Mouse (Mus musculus) megakaryocyte-erythroid progenitor cell, adult 5-6 weeks (primary cell): ENCODE results near the gene Vps41. TPM values are rescaled to one million over a fixed set of nuclear protein-coding genes. Genes with fewer than 3 reads are reported as not detected.
A peak's percentile ranks its signal among the peaks of the same experiment; 100 is the strongest.

Experiments
- ATAC-seq: replicated peaks from 2 replicates; pipeline ENCODE4 v1.8.0; 2016; ENCODE audit warnings: mild to moderate bottlenecking, inconsistent platforms; ENCODE audit not compliant: severe bottlenecking, poor library complexity, low FRiP score, low TSS enrichment
- total RNA-seq, 2 experiments: library from RNA; stranded (forward) in 1 of 2; stranded (reverse) in 1 of 2; fragments of 200-1000, 215-1000 nt in 1 of 2; fragments of >200 nt in 1 of 2; fragmentation: Nextera tagmentation in 1 of 2; gene quantifications; 2 replicates each; pipeline ENCODE4 v1.2.3; 2014 to 2017

Vps41 gene
- total RNA-seq (2014; fragmentation: Nextera tagmentation) (37.1 and 54.6 TPM in 2 replicates), total RNA-seq (2017) (54.9 and 73.6 TPM in 2 replicates)

DNA sequence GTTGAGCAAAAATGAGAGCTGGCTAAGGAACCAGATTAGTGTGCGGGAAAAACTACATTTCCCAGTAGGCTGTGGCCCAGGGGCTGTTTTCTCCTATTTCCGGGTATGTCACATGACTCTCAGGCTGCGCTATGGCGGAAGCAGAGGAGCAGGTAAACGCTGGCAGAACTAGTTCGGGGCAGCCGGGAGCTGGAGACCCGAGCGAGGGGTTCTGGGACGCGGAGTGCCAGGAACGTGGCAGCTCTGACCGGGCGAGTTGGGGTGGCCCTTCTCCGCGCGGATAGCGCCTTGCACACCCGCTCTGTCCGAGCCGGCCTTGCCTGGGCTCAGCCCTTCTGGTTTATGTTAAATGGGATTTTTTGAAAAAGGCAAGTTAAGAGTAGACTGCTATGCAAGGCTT lies at the start of gene Vps41:
TSS of gene Vps41 (plus strand) at position 102 of the 400 bp plus-strand sequence.
- peak; percentile 100 for ATAC-seq

DNA sequence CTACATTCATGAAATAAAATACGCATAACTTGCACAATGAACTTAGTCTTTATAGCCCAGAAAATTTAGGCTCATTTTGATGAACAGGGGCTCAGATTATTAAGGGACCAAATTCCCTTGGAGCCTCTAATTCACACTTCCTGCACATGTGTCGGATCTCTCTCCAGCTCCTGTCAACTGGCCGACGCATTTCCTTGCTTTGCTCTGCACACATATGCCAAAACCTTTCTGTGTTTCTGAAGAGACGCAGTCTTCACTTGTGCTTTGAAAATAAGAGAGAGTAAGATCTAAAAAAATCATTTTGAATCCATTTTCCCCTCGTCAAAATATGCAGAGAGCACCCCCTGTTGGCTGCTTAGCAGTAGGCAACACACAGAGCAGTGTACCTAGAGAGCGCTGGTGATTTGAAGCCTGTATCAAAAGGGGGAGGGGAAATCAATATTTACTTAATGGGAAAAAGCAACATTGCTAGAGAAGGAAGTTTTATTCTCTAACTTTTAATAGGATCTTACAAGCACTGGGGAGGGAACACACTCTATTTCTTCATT lies 18.5 kb upstream of the Vps41 start:
- ATAC-seq, result 0 out of 2 replicates have a peak, but pooled peaks have one; percentile 47

DNA sequence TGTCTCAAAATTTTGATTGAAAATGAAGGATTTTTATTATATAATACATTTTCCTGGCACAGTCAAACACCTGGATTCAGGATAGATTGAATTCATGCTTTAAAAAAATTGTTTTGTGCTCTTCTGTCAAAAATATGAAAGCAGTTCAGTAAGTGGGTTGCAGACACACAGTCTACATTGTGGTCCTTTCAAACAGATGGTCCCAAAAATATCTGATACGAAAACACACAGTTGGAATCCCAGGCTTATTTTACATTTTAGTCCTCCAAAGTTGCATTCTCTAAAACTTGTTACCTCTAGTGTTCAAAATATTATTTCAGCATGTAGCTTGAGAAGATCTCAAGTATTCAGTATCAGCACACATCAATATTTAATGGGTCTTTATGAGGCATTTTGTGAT lies 5.4 kb upstream of the Vps41 start:
- no peak for ATAC-seq

DNA sequence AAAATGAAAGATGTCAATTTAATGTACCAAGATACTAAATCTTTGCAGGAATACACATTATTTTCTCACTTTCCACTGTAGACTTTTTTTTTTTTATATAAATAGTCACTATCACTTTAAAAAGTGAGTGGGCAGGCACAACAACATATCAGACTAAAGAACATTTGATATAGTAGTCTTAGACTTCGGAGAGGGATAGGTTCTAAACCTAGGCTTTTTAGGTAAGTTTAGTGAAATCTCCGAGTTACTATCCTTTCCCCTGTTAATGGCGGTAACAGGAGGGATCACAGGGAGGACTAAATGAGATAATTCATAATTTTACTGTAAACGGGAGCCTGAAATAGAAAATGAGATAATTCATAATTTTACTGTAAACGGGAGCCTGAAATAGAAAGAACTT lies 379 bp upstream of the Vps41 start:
- ATAC-seq, result no peak

DNA sequence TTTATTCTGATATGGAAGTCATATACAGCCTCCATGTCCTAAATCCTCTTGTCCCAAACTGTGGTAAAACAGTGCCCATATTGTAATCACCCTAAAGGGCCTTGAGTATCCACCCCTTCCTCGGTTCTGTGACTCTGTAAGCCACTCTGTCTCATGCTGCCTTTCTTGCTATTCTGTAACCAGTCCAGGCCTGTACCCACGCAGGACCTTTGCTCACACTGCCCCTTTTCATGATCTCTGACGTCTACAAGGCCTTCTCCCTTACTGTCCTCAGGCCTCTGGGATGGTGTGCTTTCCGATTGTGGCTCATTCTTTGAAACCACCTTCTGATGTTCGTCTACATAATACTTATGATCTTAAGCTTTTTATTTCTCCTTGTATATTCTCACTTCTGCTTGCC lies 1.4 kb downstream of the Vps41 start:
- ATAC-seq, result no peak

DNA sequence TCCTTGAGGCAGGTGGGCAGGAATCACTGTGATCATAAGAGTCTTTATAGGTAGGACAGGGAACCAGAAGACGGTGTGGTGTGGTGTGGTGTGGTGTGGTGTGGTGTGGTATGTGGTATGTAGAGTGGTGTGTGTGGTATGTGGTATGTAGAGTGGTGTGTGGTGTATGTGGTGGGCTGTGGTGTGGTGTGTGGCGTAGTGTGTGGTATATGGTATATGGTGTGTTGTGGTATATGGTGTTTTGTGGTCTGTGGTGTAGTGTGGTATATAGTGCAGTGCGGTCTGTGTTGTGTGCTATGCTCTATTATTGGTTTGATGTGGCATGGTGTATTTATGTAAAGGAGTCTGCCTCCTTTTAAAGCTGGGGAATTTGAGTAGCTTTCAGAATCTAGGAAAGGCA lies 13.6 kb downstream of the Vps41 start:
- ATAC-seq, result no peak

DNA sequence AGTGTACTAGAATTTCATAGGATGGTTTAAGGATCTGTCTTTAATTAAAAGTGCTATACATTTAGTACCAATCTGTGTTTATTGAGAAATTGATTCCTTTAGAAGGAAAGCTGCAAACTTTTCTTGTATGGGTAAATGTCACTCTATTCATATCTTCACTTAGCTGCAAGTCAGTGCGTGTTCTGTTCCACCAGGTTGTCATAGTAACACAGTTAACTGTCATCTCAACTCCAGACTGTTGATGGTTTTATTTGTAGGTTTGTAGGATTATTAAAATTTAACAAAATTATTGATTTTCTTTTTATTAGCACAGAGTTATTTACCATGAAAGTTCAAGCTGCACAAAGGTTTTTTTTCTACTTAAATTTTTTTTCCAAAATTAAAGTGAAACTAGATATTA lies 19.5 kb downstream of the Vps41 start:
- no peak for ATAC-seq

DNA sequence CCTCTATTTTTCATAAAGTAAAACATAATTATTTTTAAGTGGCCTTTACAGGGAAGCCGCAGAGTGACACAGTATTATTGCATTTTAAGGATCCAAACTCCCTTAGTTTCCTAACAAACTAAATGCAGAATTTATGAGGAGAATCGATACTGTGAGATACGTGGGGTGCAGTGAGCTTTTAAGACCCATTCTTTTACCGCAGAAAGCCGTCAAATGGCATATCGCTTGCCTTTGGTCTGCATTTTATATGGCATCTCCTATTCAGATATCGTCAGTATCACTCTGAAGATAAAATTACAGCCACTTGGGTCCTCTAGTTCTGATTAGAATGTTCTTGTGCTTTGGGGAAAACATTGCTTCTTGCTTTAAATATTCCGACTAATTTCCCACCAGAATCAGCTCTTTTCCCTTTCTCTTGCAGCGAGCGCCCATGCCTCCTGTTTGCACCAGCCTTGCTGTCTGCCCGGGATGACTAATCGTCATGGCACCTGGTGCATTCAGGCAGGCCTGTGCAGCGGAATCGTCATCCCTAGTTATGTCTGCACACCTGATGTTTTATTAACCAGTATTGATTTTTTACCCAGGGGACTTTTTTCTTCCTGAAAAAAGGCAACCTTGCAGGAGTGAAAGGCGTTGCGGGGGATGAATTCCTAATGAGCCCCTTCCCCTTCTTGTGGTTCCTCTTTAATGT lies 26.6 kb downstream of the Vps41 start:
- ATAC-seq, result no peak

DNA sequence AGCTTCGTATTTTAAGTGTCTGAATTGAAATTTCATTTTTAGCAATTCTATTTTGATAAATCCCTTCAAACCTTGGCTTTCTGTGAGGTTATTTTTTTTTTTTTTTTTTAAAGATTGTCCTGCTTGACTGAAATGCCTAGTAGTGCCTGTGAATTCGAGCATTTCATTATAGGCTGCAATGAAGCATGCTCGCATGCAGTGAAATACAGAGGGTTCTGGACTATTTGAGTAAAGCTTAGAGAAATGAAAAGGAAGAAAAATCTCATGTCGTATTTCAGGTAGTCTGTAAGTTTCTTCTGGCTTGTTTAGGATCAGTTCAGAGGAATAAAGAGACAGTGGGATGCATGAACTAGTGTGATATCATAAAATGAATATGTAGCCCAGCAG lies 27.2 kb downstream of the Vps41 start:
- no peak for ATAC-seq

DNA sequence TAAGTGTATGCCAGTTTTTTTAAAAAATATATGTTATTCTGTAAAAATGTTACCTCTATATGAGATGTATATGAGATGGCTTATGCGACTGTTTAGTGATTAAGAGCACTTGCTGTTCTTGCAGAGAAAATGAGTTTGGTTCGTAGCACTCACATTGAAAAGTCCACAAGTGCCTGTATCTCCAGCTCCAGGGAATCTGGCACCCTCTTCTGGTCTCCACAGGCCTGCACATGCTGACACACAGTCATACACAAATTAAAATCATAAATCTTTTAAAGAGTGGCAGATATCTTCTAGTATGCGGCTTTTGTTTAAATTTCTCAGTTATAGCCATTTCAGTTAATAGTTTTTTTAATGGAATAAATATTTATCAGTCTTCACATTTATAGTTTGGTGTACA lies 40.9 kb downstream of the Vps41 start:
- no peak for ATAC-seq

DNA sequence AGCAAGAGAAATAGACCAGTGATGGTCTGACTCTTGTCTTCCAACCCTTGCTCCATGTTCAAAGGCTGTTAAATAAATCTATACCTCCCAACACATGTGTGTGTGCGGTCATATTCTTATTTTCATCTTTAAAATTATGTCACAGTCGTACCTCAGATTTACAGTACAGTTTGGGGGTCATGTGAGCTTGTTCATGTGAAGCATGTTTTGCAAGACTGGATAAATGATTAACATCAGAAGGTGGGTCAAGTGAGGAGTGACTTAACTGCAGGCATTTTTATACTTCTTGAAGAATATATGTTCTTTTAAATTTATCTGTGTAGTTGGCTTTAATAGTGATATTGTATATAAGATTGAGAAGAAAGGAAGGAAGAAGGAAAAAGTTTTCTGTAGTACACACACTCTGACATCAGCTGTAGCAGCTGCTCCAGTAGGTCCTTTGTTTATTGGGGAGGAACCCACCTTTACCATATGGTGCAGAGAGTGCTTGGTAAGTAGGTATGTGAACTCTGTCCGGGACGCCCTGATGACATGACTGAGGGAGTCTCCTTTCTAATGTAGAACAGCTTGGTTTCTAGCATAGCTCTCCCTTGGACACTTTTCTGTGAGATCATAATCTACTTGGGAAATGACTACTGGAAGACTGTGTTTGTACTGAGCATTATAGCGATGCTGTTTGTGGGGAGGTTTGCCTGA lies 42.4 kb downstream of the Vps41 start:
- no peak for ATAC-seq

DNA sequence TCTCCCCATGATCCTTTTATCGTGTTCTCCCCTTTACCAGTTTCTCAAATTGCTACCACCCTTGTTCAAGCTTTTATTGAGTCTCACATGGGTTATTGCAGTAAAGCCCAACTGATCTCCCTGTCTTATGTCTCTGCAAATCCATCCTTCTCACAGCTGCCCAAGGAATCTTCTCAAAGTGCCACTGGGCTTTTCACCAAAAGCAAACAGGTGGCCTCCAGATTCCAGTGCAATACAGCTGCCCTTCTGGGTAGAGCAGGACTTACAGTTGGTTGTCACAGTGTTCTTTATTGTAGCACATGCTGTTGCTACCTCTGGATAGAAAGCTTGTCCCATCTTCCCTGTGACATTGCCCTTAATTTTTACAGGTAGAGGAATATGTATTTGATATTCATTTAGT lies 44.4 kb downstream of the Vps41 start:
- ATAC-seq, result no peak

DNA sequence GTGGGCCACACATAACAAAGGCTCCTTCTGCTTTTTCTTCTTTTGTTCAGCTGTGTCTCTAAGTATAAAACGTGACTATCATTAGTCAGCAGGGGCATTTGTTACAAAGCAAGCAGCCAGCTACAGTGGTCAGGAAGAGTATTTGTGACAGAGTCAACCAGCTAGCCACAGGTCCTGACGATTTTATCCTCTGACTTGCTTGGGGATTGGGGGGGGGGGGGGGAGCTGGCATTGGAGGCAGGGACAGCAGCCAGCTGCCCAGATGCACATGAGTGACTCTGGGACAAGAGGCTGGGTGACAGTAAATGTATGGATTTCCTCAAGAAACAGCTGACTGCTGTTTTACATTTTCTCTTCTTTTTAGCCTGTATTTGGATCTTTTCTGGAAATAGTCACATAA lies 50.8 kb downstream of the Vps41 start:
- no peak for ATAC-seq

DNA sequence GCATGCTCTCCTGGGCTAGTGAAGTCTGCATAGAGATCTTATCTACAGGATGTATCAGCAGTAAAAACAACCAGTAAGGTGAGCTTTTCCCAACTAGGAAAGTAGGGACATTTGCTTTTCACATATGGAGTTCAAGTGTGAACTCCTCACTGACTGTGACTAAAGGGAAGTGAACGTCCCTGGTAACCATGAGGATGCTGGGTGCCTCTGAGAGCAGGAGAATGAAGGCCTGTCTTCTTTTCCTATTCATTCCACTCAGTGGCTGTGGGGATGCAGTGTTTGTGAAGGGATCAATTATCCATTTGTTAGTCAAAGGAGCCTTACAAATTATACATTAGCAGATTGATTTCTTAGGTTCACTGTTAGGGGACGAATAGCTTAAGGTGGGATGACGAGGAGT lies 51.4 kb downstream of the Vps41 start:
- ATAC-seq, result no peak

DNA sequence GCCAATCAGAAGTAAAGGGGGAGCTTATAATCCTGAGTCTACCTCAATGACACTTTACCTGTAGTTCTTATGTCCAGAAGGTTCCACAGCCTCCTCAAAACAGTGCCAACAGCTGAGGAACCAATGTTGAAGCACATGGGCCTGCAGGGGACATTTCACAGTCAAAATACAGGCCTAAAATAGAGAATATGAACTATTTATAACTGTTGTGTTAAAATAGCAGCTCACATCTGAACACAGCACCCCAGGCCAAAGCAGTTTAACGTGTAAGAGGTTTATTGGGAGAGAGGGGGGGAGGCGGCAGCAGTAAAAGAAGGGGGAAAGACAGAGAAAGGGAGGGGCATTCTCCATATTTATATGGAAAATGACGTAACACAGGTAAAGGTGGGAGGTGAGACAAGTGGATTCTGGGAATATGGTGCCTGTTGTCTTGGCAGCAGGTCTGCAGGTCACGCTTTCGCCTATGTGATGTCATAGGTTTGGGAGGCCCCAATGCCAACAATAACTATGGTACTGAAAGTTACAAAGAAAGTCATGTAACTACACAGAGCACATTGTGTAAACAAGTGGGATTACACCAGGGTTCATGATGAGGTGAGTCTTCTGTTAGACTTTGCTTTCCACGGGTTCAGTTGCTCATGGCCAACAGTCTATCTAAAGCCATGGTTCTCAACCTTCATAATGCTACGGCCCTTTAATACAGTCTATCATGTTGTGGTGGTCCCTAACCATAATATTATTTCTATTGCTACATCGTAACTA lies 56.5 kb downstream of the Vps41 start:
- no peak for ATAC-seq

DNA sequence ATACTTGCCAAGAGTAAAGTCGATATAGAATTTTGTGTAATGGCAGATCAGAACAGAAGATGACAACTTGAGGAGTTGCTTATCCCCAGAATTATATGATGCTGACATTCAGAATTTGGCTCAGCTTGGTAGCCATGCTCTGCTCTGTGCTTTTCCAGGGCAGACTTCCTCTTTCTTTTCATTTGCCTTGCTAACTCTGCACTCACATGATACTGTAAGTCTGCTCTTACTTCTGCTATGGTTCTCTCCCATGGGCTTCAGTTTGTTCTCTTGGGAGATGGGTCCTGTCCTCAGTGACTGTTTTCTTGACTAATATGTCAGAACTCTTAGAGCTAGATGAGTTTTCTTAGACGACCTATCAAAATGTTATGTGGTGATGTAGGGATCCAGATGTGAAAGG lies 64.2 kb downstream of the Vps41 start:
- ATAC-seq, result no peak

DNA sequence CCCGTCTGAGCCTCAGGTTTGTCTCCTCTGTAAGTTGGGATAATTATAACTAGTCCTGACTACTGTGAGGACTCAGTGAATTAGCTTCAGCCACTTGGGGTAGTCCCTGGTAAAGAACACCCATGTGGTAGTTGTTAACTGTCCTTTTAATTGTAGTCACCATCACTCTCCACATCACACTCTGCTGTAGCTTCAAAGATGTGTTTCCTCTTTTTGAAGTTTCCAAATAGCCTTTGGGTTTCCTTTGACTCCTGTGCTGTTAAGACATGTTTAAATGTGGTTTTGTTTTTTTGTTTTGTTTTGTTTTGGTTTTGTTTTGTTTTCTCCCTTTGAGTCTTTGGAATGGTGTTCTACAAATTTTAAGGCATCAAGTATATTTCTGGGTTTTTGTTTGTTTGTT lies 68.6 kb downstream of the Vps41 start:
- ATAC-seq, result no peak

DNA sequence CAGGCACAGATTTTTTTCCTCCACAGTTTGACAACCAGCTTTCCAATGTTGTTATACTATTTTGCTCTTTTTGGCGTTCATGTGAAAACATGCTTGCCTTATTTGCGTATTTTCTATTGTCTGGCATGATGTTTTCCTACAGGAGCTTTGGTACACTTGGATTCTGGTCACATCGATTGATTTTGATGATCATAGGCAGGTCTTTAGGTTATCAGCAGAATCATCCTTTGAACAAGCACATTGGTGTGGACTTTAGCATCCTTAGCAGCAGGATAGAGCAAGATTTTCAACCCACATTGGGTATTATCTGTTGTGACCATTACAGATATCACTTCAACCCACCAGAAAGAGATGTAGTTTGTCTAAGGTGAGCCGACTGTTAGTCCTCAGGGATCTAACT lies 71.0 kb downstream of the Vps41 start:
- no peak for ATAC-seq

DNA sequence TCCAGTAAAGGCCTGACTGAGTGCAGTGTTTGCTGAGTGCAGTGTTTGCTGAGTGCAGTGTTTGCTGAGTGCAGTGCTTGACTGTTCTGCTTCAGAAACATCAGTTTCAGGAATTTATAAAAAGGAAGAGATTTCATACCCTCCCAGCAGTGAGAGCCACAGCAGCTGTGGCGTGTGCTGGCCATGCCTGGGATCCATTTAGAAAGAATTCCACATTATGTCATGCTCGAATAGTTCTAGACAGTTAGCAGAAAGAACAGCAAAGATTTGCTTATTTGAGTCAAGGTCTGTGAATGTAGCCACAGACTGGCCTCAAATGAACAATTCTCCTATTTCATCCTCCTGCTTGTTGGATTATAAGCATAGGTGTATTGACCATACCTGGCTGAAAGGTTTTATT lies 71.6 kb downstream of the Vps41 start:
- ATAC-seq, result no peak

DNA sequence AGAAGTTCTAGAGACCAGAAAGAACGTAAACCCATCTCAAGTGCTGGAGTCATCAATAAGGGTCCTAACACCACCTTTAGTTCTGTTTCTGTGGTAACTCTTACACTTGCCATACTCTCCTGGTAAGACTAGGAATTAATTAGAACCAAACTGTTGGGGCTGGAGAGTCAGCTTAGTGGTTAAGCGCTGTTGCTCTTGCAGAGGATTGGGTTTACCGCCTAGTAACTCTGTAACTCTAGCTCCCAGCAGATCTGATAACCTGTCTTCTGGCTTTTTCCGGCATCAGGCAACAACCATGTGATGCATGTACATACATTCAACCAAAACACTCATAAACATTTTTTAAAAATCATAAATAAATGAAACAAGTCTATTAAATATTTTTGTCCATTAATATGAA lies 72.6 kb downstream of the Vps41 start:
- ATAC-seq, result no peak
